Mouse (Mus musculus): ENCODE measurements at regions not wholly inside any gene's neighbourhood (a gene's known extent, or its start where the extent isn't known, plus 50 kb on each side); places are given as distances from the start of the nearest gene placed in this dataset.
A peak's percentile ranks its signal among the peaks of the same experiment; 100 is the strongest.

DNA sequence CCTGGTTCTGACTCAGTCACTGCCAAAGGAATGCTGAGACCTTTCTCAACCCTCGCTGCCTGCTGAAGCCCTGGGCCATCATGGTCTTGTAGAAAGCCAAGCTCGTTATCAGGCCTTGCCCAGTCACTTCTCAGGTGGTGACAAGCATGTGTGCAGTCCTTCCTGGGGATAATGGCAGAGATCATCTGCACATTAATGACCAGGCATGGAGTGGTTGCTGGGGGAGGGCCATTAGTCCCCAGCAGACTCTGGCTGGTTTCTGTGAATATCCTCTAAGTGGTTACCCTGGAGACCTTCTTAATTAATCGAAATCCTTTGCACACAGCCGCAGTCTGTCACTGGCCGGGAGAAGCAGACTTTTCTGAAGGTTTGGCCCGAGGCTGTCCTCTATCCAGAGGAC, 239.0 kb downstream of the Sipa1l2 start:
- Histone ChIP-seq H3K9me3 (ENCODE audit: control insufficient read depth, low read length) (no peaks in the 10 kb centered on the region), H3K4me1 (ENCODE audit: control insufficient read depth, insufficient read depth, low read depth, low read length) (peaks cover 9% of the 10 kb centered on the region; the same call in 1 of the 2 replicates), H3K9ac (ENCODE audit: low read depth, low read length) (no peak overlapping the region), H3K27me3 (replicated peaks; ENCODE audit: control insufficient read depth, insufficient read depth, low read length) (no peaks in the 10 kb centered on the region; the same call in 1 of the 2 replicates), H3K4me2 (ENCODE audit: low read length) (no peak overlapping the region), H3K27ac (ENCODE audit: low read depth, low read length) (no peak overlapping the region), H3K36me3 (ENCODE audit: control insufficient read depth, insufficient read depth, low read length) (no peaks in the 10 kb centered on the region), H3K4me3 (ENCODE audit: low read length) (no peak overlapping the region)
- 0 out of 2 replicates have a peak, but pooled peaks have one; percentile 20 for ATAC-seq
- WGBS, result 37% methylated on average over 6 of the region's 6 CpGs

DNA sequence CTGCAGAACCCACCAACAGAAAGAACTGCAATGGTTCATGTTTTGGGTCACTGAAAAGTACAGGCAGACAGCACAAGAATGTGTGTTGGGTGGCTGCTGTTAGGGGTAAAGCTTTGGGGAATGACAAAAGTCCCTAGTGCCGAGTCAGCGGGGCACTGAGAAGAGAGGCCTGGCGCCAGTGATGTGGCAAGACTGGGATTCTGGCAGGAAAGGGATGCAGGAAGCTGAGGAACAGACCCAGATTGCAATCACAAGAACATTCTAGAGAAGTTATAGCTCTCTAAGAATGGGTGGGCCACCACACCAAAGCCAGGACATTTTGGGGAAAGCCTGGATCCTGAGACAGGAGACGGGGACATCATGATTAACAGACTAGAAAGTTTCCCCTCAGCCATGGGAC, 241.0 kb downstream of the Sipa1l2 start:
- no peaks in the 10 kb centered on the region for H3K9me3 ChIP-seq (ENCODE audit: control insufficient read depth, low read length)
- H3K27ac ChIP-seq (ENCODE audit: low read depth, low read length), result no peak overlapping the region
- 89% methylated on average over 4 of the region's 4 CpGs for WGBS
- H3K9ac ChIP-seq (ENCODE audit: low read depth, low read length), result no peak overlapping the region
- no peak for ATAC-seq
- H3K4me1 ChIP-seq (ENCODE audit: control insufficient read depth, insufficient read depth, low read depth, low read length), result peaks cover 4% of the 10 kb centered on the region; the same call in 1 of the 2 replicates
- H3K4me2 ChIP-seq (ENCODE audit: low read length), result no peak overlapping the region
- no peak overlapping the region for H3K4me3 ChIP-seq (ENCODE audit: low read length)
- no peaks in the 10 kb centered on the region; the same call in 1 of the 2 replicates for H3K27me3 ChIP-seq (replicated peaks; ENCODE audit: control insufficient read depth, insufficient read depth, low read length)
- no peaks in the 10 kb centered on the region for H3K36me3 ChIP-seq (ENCODE audit: control insufficient read depth, insufficient read depth, low read length)

DNA sequence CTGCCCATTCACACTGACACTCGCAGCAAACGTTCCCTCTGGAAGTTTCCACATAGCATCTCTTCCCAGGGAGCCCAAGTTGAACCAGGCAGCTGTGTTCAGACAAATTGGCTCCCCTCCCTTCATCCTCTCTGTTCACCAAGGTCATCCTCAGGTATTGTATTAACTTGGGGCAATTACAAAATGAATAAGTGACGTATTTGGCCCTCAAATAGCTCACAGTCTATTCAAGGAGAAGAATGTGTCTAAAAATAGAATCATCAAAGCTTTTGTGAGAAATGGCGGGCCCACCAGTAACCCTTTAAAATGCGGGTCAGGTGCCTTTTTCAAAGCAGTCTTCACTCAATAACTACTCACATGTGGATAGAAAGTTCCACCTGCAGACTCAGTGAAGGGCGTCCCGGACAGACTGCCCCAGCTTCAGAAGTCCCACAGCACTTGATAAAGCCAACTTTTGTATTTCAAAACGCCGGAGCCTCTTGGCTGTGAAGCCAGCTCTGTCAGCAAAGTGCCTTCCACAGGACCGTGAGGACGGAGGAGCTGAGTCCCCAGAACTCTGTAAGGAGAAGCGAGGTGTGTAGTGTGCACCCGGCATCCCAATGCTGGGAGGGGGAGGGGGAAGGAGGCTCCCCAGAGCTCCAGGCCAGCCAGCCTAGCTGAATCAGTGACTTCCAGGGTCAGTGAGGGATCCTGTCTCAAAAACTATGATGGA, 241.9 kb downstream of the Sipa1l2 start:
- 48% methylated on average over 13 of the region's 13 CpGs for WGBS
- Histone ChIP-seq H3K9ac (ENCODE audit: low read depth, low read length) (no peak overlapping the region), H3K4me1 (ENCODE audit: control insufficient read depth, insufficient read depth, low read depth, low read length) (peaks cover 4% of the 10 kb centered on the region; the same call in 1 of the 2 replicates), H3K36me3 (ENCODE audit: control insufficient read depth, insufficient read depth, low read length) (no peaks in the 10 kb centered on the region), H3K27ac (ENCODE audit: low read depth, low read length) (no peak overlapping the region), H3K9me3 (ENCODE audit: control insufficient read depth, low read length) (no peaks in the 10 kb centered on the region), H3K4me2 (ENCODE audit: low read length) (no peak overlapping the region), H3K4me3 (ENCODE audit: low read length) (no peak overlapping the region), H3K27me3 (replicated peaks; ENCODE audit: control insufficient read depth, insufficient read depth, low read length) (no peaks in the 10 kb centered on the region)
- no peak for ATAC-seq

DNA sequence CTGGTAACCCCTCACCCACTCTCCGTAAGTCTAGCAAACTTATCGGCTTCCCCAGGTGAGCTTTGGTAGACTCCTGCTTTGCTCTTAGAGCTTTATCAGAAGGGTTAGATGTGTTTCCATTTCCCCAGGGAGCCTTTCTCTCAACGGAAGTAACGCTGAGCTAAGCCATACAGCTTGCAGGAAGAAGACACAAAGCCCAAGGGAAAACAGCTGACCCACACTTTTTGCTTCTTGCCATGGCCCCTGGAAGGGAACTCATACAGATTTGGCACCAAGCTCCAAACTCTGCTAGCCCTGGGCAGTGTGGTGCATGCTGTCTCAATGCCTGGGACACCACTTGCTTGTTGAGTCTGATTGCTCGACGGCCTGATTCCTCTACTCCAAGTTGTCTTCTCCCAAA, 242.6 kb downstream of the Sipa1l2 start:
- no peak overlapping the region for H3K4me3 ChIP-seq (ENCODE audit: low read length)
- H3K4me1 ChIP-seq (ENCODE audit: control insufficient read depth, insufficient read depth, low read depth, low read length), result peaks cover 4% of the 10 kb centered on the region; the same call in 1 of the 2 replicates
- no peak overlapping the region for H3K9ac ChIP-seq (ENCODE audit: low read depth, low read length)
- H3K9me3 ChIP-seq (ENCODE audit: control insufficient read depth, low read length), result no peaks in the 10 kb centered on the region
- WGBS, result 64% methylated on average over 6 of the region's 6 CpGs
- no peaks in the 10 kb centered on the region for H3K36me3 ChIP-seq (ENCODE audit: control insufficient read depth, insufficient read depth, low read length)
- no peak overlapping the region for H3K27ac ChIP-seq (ENCODE audit: low read depth, low read length)
- ATAC-seq, result no peak
- H3K27me3 ChIP-seq (replicated peaks; ENCODE audit: control insufficient read depth, insufficient read depth, low read length), result no peaks in the 10 kb centered on the region
- no peak overlapping the region for H3K4me2 ChIP-seq (ENCODE audit: low read length)

DNA sequence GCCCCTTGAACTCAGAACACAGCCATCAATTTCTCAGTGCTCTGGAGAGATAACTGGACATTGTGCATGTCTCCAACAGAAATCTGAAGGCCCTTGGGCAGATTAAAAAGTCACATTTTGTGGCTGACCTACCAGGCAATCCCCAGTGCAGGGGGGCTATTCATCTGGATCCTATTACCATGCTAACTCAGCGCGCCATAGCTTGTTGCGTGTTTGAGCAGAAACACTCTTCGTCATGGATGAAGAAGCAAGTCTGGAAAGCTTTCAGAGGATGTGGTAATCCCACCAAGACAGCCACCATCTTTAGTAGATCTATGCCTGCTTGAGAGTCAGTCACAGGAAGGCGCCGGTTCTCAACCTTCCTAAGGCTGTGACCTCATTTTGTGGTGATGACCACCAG, 243.9 kb downstream of the Sipa1l2 start:
- Histone ChIP-seq H3K9ac (ENCODE audit: low read depth, low read length) (no peak overlapping the region), H3K4me1 (ENCODE audit: control insufficient read depth, insufficient read depth, low read depth, low read length) (peaks cover 4% of the 10 kb centered on the region; the same call in 1 of the 2 replicates), H3K27me3 (replicated peaks; ENCODE audit: control insufficient read depth, insufficient read depth, low read length) (no peaks in the 10 kb centered on the region), H3K27ac (ENCODE audit: low read depth, low read length) (no peak overlapping the region), H3K4me3 (ENCODE audit: low read length) (no peak overlapping the region), H3K4me2 (ENCODE audit: low read length) (no peak overlapping the region), H3K36me3 (ENCODE audit: control insufficient read depth, insufficient read depth, low read length) (no peaks in the 10 kb centered on the region), H3K9me3 (ENCODE audit: control insufficient read depth, low read length) (no peaks in the 10 kb centered on the region)
- ATAC-seq, result no peak
- 96% methylated on average over 6 of the region's 6 CpGs for WGBS

DNA sequence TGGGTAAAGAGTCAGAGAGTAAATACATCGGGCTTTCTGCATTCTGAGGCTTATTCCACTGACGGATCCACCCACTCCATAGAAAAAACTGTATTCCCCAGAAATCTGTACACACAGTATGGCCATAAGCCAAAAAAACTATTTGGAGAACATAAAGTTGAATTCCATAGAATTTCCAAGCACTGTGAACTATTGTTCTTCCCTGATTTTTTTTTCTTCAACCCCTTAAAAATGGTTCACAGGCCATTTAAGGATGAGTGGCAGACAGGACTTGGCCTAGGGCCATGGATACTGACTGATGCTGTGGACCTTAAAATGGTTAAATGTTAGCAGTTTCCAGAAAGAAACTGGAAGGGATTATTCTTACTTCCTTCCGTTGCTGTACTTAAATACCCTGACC, 247.0 kb downstream of the Sipa1l2 start:
- H3K4me1 ChIP-seq (ENCODE audit: control insufficient read depth, insufficient read depth, low read depth, low read length), result peaks cover 4% of the 10 kb centered on the region; the same call in 1 of the 2 replicates
- no peak overlapping the region for H3K27ac ChIP-seq (ENCODE audit: low read depth, low read length)
- ATAC-seq, result no peak
- H3K4me2 ChIP-seq (ENCODE audit: low read length), result no peak overlapping the region
- H3K9me3 ChIP-seq (ENCODE audit: control insufficient read depth, low read length), result no peaks in the 10 kb centered on the region
- no peak overlapping the region for H3K4me3 ChIP-seq (ENCODE audit: low read length)
- no peak overlapping the region for H3K9ac ChIP-seq (ENCODE audit: low read depth, low read length)
- WGBS, result 57% methylated on average over 3 of the region's 3 CpGs
- no peaks in the 10 kb centered on the region for H3K36me3 ChIP-seq (ENCODE audit: control insufficient read depth, insufficient read depth, low read length)
- H3K27me3 ChIP-seq (replicated peaks; ENCODE audit: control insufficient read depth, insufficient read depth, low read length), result no peaks in the 10 kb centered on the region

DNA sequence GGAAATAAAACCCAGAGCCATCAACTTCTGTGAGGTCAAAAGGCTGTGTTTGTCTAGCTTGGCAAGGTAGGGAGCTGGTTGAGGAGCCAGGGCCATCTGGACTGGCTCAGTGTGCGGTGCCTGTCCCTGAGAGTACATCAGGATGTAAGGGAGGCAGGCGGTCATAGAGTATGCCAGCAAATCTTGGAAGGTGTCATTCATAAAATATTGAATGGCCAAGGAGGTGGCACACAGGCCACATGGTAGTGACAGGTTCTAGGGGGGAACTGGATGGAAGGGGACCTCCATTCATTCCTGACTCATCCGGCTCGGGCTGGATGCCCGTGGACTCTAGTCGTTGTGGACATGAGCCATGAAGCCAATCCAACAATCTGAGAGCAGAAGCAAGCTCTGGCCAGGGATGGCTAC, 252.0 kb downstream of the Sipa1l2 start:
- no peaks in the 10 kb centered on the region for H3K27me3 ChIP-seq (replicated peaks; ENCODE audit: control insufficient read depth, insufficient read depth, low read length)
- no peak overlapping the region for H3K4me2 ChIP-seq (ENCODE audit: low read length)
- H3K4me3 ChIP-seq (ENCODE audit: low read length), result no peak overlapping the region
- WGBS, result 83% methylated on average over 6 of the region's 6 CpGs
- no peak overlapping the region for H3K9ac ChIP-seq (ENCODE audit: low read depth, low read length)
- no peaks in the 10 kb centered on the region for H3K9me3 ChIP-seq (ENCODE audit: control insufficient read depth, low read length)
- no peak overlapping the region for H3K27ac ChIP-seq (ENCODE audit: low read depth, low read length)
- peak; percentile 78 for ATAC-seq
- no peaks in the 10 kb centered on the region for H3K36me3 ChIP-seq (ENCODE audit: control insufficient read depth, insufficient read depth, low read length)
- H3K4me1 ChIP-seq (ENCODE audit: control insufficient read depth, insufficient read depth, low read depth, low read length), result no peaks in the 10 kb centered on the region; the same call in 1 of the 2 replicates

DNA sequence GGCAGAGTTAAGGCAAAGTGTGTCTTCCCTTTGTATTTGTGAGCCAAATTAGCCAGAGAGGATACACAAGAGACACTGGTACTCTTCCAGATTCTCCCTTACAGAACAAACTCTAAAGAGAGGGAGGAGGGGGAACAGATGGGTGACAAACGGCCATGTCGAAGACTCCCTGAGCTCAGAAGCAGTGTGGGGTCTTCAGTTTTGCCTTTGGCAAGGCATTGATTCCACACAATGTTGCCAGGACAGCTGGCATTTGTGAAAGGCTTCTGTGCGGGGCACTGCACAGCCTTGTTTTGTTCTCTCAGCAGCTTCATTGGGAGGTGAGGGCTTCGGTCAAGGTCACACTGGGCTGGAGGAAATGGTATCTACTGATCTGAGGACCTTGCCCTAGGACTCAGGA, 253.9 kb downstream of the Sipa1l2 start:
- Histone ChIP-seq H3K9ac (ENCODE audit: low read depth, low read length) (no peak overlapping the region), H3K27me3 (replicated peaks; ENCODE audit: control insufficient read depth, insufficient read depth, low read length) (0 out of 2 replicates have a peak, but pooled peaks cover under 1% of the 10 kb centered on the region), H3K27ac (ENCODE audit: low read depth, low read length) (no peak overlapping the region), H3K36me3 (ENCODE audit: control insufficient read depth, insufficient read depth, low read length) (no peaks in the 10 kb centered on the region), H3K4me2 (ENCODE audit: low read length) (no peak overlapping the region), H3K4me3 (ENCODE audit: low read length) (no peak overlapping the region), H3K4me1 (ENCODE audit: control insufficient read depth, insufficient read depth, low read depth, low read length) (peaks cover 4% of the 10 kb centered on the region), H3K9me3 (ENCODE audit: control insufficient read depth, low read length) (no peaks in the 10 kb centered on the region)
- 41% methylated on average over 4 of the region's 4 CpGs for WGBS
- ATAC-seq, result no peak

DNA sequence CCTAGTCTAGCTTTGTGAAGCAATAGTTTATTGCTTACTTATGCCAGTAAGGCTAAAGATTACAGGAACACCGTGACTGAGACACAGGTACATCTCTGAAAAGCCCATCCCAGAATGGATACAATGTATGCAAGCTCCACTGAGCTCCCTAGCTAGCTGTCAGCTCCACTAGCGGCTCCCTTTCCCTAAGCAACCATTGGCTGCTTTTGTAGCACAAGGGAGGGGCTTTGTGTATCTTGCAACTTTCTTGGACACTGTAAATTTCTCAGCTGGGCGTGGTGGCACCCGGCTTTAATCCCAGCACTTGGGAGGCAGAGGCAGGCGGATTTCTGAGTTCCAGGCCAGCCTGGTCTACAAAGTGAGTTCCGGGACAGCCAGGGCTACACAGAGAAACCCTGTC, 254.6 kb downstream of the Sipa1l2 start:
- Histone ChIP-seq H3K27ac (ENCODE audit: low read depth, low read length) (no peak overlapping the region), H3K4me1 (ENCODE audit: control insufficient read depth, insufficient read depth, low read depth, low read length) (peaks cover 5% of the 10 kb centered on the region), H3K9ac (ENCODE audit: low read depth, low read length) (no peak overlapping the region), H3K4me2 (ENCODE audit: low read length) (no peak overlapping the region), H3K36me3 (ENCODE audit: control insufficient read depth, insufficient read depth, low read length) (no peaks in the 10 kb centered on the region), H3K9me3 (ENCODE audit: control insufficient read depth, low read length) (no peaks in the 10 kb centered on the region), H3K4me3 (ENCODE audit: low read length) (no peak overlapping the region), H3K27me3 (replicated peaks; ENCODE audit: control insufficient read depth, insufficient read depth, low read length) (0 out of 2 replicates have a peak, but pooled peaks cover 5% of the 10 kb centered on the region)
- WGBS, result 77% methylated on average over 6 of the region's 6 CpGs
- ATAC-seq, result no peak
